Mouse (Mus musculus) liver, postnatal 0 days (tissue): Measurements from ENCODE around the gene Efna3. TPM values are rescaled to one million over a fixed set of nuclear protein-coding genes. Genes with fewer than 3 reads are reported as not detected.

Experiments used
- ATAC-seq: fragments of 200-750 bp; cut with Nextera tagmentation; 2 replicates; pipeline ENCODE4 v1.8.0; 2017; ENCODE audit warnings: mild to moderate bottlenecking, moderate library complexity
- DNase-seq: peaks from one replicate; pipeline ENCODE4 v3.0.0-alpha.2; 2016
- H3K27ac ChIP-seq: fragments of 300-500 bp; sonication (generic); 2 replicates; pipeline ENCODE4 v1.5.1; 2014; ENCODE audit warnings: antibody characterized with exemption, moderate library complexity, mild to moderate bottlenecking, low read depth
- H3K27me3 ChIP-seq: fragments of 300-500 bp; sonication (generic); 2 replicates; pipeline ENCODE4 v1.6.1; 2014; ENCODE audit warnings: low read length, control low read depth, mixed read lengths; ENCODE audit not compliant: insufficient read depth
- H3K36me3 ChIP-seq: fragments of 300-500 bp; sonication (generic); replicated peaks from 2 replicates; pipeline ENCODE4 v1.6.1; 2014; ENCODE audit warnings: mild to moderate bottlenecking, control low read depth, low read length, moderate library complexity, mixed read lengths; ENCODE audit not compliant: insufficient read depth
- H3K4me1 ChIP-seq: fragments of 300-500 bp; sonication (generic); 2 replicates; pipeline ENCODE4 v1.6.1; 2014; ENCODE audit warnings: antibody characterized with exemption, mild to moderate bottlenecking, control low read depth; ENCODE audit not compliant: insufficient read depth
- H3K4me2 ChIP-seq: fragments of 300-500 bp; sonication (generic); 2 replicates; pipeline ENCODE4 v1.6.1; 2014; ENCODE audit warnings: low read depth, mild to moderate bottlenecking, low read length, moderate library complexity, mixed read lengths
- H3K4me3 ChIP-seq: fragments of 300-500 bp; sonication (generic); 2 replicates; pipeline ENCODE4 v1.5.1; 2014; ENCODE audit warnings: low read depth, low read length
- H3K9ac ChIP-seq: fragments of 300-500 bp; sonication (generic); replicated peaks from 2 replicates; pipeline ENCODE4 v1.6.1; 2014; ENCODE audit warnings: mild to moderate bottlenecking, moderate library complexity
- H3K9me3 ChIP-seq: fragments of 300-500 bp; sonication (generic); 2 replicates; pipeline ENCODE4 v1.6.1; 2016; ENCODE audit warnings: mild to moderate bottlenecking, control low read depth, low read length, mixed read lengths
- CTCF ChIP-seq: sonication (generic); IDR thresholded peaks from 2 replicates; pipeline ENCODE4 v1.5.1; 2016; ENCODE audit warnings: antibody characterized with exemption, low read depth
- EP300 ChIP-seq: IDR thresholded peaks from 2 replicates; pipeline ENCODE4 v1.6.1; 2016; ENCODE audit warnings: antibody characterized with exemption, low read depth, mild to moderate bottlenecking
- WGBS: fragments of 180-500 bp; shearing (Covaris S2); extraction: QIAGEN DNeasy Blood & Tissue Kit; methylation state at CpG from one replicate; pipeline ENCODE4 v1.1.7; 2014; ENCODE audit not compliant: insufficient replicate concordance; 5-methylcytosine and 5-hydroxymethylcytosine counted together
- polyA plus RNA-seq: library from polyadenylated mRNA; unstranded; fragments of >200 nt; fragmentation: Nextera tagmentation; extraction: Ambion mirVana; gene quantifications from 2 replicates; pipeline ENCODE4 v1.2.1, GENCODE M21; 2015

Gene Efna3
- polyA plus RNA-seq, 1 experiment from 2014 or later, result not detected

- no peak overlapping the region for H3K4me2 ChIP-seq
- 42% methylated on average over 3 of the region's 3 CpGs for WGBS
- ATAC-seq, result no peak
These were observed 37.5 kb upstream of the Efna3 start for GRCm38 (mm10) chr3:89360237-89360636.

GRCm38 (mm10) chr3:89359630-89360029, 36.9 kb upstream of the Efna3 start:
- DNase-seq (no peak), ATAC-seq (no peak)
- no peaks in the 10 kb centered on the region for H3K27me3 ChIP-seq
- no peak overlapping the region for H3K4me3 ChIP-seq
- 73% methylated on average over 6 of the region's 6 CpGs for WGBS
- no peak overlapping the region for H3K4me2 ChIP-seq
- no peak overlapping the region for H3K9ac ChIP-seq
- no peaks in the 10 kb centered on the region for H3K36me3 ChIP-seq
- H3K9me3 ChIP-seq, result no peaks in the 10 kb centered on the region
- H3K4me1 ChIP-seq, result no peaks in the 10 kb centered on the region
- no peak for TF ChIP-seq EP300
- no peak for TF ChIP-seq CTCF
- no peak overlapping the region for H3K27ac ChIP-seq

More at GRCm38 (mm10) chr3:89360237-89360636, 37.5 kb upstream of the Efna3 start:
- H3K27me3 ChIP-seq, result no peaks in the 10 kb centered on the region
- H3K4me1 ChIP-seq, result no peaks in the 10 kb centered on the region
- H3K36me3 ChIP-seq, result no peaks in the 10 kb centered on the region
- no peak for DNase-seq
- H3K9ac ChIP-seq, result no peak overlapping the region
- no peaks in the 10 kb centered on the region for H3K9me3 ChIP-seq
- H3K27ac ChIP-seq, result no peak overlapping the region
- TF ChIP-seq EP300 (no peak), CTCF (no peak)
- no peak overlapping the region for H3K4me3 ChIP-seq

DNA sequence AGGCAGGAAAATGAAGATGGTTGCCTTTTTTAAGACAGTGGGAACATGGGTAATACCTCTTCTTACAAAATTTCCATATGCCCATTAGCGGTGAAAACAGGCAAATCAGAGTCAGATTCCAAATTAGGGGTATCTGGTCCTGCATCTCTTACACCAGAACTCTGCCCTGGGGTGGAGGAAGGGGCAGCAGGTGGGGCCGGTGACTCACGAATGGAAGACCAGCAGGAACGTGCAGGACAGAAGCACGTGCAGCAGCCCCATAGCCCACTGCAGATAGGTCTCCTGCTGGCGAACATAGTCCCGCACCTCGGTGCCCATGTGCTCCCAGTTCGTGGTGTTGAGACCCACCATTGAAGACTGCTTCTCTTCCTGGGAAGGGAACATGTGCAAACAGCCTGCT, 33.3 kb upstream of the Efna3 start:
- no peak overlapping the region for H3K4me3 ChIP-seq
- peaks cover 5% of the 10 kb centered on the region; the same call in 1 of the 2 replicates for H3K27me3 ChIP-seq
- ATAC-seq (no peak), DNase-seq (no peak)
- no peaks in the 10 kb centered on the region for H3K4me1 ChIP-seq
- no peak overlapping the region for H3K27ac ChIP-seq
- H3K36me3 ChIP-seq, result no peaks in the 10 kb centered on the region
- no peaks in the 10 kb centered on the region for H3K9me3 ChIP-seq
- no peak overlapping the region for H3K9ac ChIP-seq
- TF ChIP-seq EP300, result no peak
- no peak for TF ChIP-seq CTCF
- no peak overlapping the region for H3K4me2 ChIP-seq
- WGBS, result 55% methylated on average over 9 of the region's 9 CpGs

DNA sequence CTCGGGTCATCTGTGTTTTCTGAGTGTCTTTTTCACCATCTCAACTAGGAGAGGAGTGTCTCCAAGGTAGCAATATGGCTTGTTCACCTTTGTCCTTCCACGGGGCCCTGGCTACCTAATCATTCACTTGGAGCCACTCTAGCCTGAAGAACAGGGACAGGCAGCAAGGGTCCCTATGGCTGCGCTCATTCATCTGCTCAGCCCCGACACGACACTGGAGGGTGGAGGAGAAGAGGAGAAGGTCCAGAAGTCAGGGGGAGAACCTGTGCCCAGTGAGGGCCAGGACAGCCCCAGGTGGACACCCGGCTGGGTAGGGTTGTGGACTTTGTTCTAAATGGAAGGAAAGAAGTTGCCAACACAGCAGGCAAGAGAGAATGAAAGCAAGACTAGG, 32.7 kb upstream of the Efna3 start:
- no peak overlapping the region for H3K4me3 ChIP-seq
- H3K27ac ChIP-seq, result no peak overlapping the region
- no peak for DNase-seq
- no peaks in the 10 kb centered on the region for H3K4me1 ChIP-seq
- no peaks in the 10 kb centered on the region for H3K9me3 ChIP-seq
- TF ChIP-seq CTCF (no peak), EP300 (no peak)
- 60% methylated on average over 6 of the region's 6 CpGs for WGBS
- H3K36me3 ChIP-seq, result no peaks in the 10 kb centered on the region
- H3K4me2 ChIP-seq, result no peak overlapping the region
- no peak overlapping the region for H3K9ac ChIP-seq
- peaks cover 9% of the 10 kb centered on the region; the same call in 1 of the 2 replicates for H3K27me3 ChIP-seq
- ATAC-seq, result 0 out of 2 replicates have a peak, but pooled peaks have one; percentile 1

DNA sequence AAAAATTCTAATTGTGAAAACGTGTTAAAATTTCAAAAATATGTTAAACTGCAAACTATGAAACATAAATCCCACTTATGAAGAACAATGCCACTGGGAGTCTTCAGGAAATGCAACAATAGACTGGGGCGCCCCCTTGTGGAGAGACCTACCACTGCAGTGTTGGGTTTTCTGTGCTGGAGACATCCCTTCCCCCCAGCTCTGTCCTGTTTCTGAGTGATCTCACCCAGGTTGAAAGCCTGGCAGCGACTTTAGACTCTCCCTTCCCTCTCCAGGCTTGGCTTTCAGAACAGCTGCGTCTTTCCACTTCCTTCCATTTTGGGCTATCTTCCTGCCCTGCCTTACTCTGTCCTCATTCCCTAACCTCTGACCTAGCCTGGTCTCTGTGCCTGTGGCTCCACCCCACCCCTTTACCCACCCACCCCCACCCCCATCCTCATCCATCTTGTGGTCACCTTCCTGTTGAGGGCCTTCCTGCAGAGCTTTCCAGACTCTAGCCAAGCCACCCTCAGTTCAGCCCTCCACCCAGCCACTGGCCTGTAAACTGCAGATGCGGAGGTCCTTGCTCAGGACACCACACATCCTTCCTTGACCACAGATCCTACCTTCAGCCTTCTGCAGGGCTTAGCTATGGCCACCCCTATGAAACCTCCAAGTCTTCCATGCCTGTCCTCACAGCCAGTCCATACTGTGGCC, 32.2 kb upstream of the Efna3 start:
- TF ChIP-seq CTCF (peak; percentile 90), EP300 (no peak)
- peaks cover 4% of the 10 kb centered on the region for H3K4me1 ChIP-seq
- DNase-seq (peak; percentile 87), ATAC-seq (peak; percentile 73)
- no peaks in the 10 kb centered on the region for H3K36me3 ChIP-seq
- H3K27me3 ChIP-seq, result peaks cover 14% of the 10 kb centered on the region; the same call in 1 of the 2 replicates
- no peaks in the 10 kb centered on the region for H3K9me3 ChIP-seq
- WGBS, result 19% methylated on average over 5 of the region's 5 CpGs
- no peak overlapping the region for H3K4me2 ChIP-seq
- no peak overlapping the region for H3K4me3 ChIP-seq
- H3K27ac ChIP-seq, result no peak overlapping the region
- no peak overlapping the region for H3K9ac ChIP-seq

DNA sequence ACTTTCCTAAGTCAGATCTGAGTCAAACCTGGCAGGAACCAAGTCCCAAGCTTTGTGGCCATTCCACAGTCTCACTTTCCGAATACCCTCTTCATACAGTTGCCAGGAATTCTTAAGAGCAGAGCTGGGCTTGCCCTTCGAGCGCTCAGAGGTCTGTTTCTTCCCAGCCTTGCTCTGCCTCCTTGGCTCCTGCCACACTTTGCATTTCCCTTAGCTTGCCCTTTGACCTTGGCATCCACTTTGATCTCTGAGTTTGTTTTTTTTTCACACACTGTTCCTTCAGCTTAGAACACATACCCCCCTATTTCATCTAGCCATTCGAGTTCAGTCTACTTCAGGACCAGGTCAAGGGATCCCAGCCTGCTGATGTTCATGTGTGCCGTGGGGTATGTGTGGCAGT, 28.5 kb upstream of the Efna3 start:
- Histone ChIP-seq H3K4me3 (no peak overlapping the region), H3K27ac (no peak overlapping the region), H3K36me3 (no peaks in the 10 kb centered on the region), H3K4me1 (peaks cover 14% of the 10 kb centered on the region), H3K27me3 (peaks cover 28% of the 10 kb centered on the region), H3K9me3 (no peaks in the 10 kb centered on the region), H3K9ac (no peak overlapping the region), H3K4me2 (no peak overlapping the region)
- DNase-seq, result no peak
- TF ChIP-seq CTCF (no peak), EP300 (no peak)
- 67% methylated on average over 5 of the region's 5 CpGs for WGBS
- no peak for ATAC-seq
